Mouse (Mus musculus) forebrain, postnatal 0 days (tissue): Measurements from ENCODE around the gene Ncoa3. TPM values are rescaled to one million over a fixed set of nuclear protein-coding genes. Genes with fewer than 3 reads are reported as not detected.

Source experiments
- ATAC-seq: fragments of 200-750 bp; cut with Nextera tagmentation; 2 replicates; pipeline ENCODE4 v1.8.0; 2017; ENCODE audit warnings: mild to moderate bottlenecking, moderate library complexity
- DNase-seq: peaks from one replicate; pipeline ENCODE4 v3.0.0-alpha.2; 2015
- H3K27ac ChIP-seq: fragments of 300-500 bp; sonication (generic); 2 replicates; pipeline ENCODE4 v1.5.1; 2014; ENCODE audit warnings: low read depth, mild to moderate bottlenecking, antibody characterized with exemption, low read length, moderate library complexity, mixed read lengths
- H3K27me3 ChIP-seq: fragments of 300-500 bp; sonication (generic); 2 replicates; pipeline ENCODE4 v1.6.1; 2014; ENCODE audit warnings: mild to moderate bottlenecking, low read length, mixed read lengths; ENCODE audit not compliant: insufficient read depth
- H3K36me3 ChIP-seq: fragments of 300-500 bp; sonication (generic); 2 replicates; pipeline ENCODE4 v1.6.1; 2014; ENCODE audit warnings: mild to moderate bottlenecking, moderate library complexity; ENCODE audit not compliant: insufficient read depth
- H3K4me1 ChIP-seq: fragments of 300-500 bp; sonication (generic); 2 replicates; pipeline ENCODE4 v1.6.1; 2014; ENCODE audit warnings: antibody characterized with exemption; ENCODE audit not compliant: insufficient read depth
- H3K4me2 ChIP-seq: fragments of 300-500 bp; sonication (generic); 2 replicates; pipeline ENCODE4 v1.6.1; 2014; ENCODE audit warnings: low read depth, mild to moderate bottlenecking, moderate library complexity
- H3K4me3 ChIP-seq: fragments of 300-500 bp; sonication (generic); 2 replicates; pipeline ENCODE4 v1.5.1; 2014; ENCODE audit warnings: low read depth, low read length, mixed read lengths
- H3K9ac ChIP-seq: fragments of 300-500 bp; sonication (generic); 2 replicates; pipeline ENCODE4 v1.6.1; 2014; ENCODE audit warnings: mild to moderate bottlenecking
- H3K9me3 ChIP-seq: fragments of 300-500 bp; sonication (generic); 2 replicates; pipeline ENCODE4 v1.6.1; 2016; ENCODE audit warnings: low read length
- CTCF ChIP-seq: sonication (generic); IDR thresholded peaks from 2 replicates; pipeline ENCODE4 v1.5.1; 2016; ENCODE audit warnings: antibody characterized with exemption, control low read depth, low read depth
- WGBS: fragments of 180-500 bp; shearing (Covaris S2); extraction: QIAGEN DNeasy Blood & Tissue Kit; methylation state at CpG from one replicate; pipeline ENCODE4 v1.1.7; 2014; 5-methylcytosine and 5-hydroxymethylcytosine counted together
- polyA plus RNA-seq: library from polyadenylated mRNA; unstranded; fragments of >200 nt; fragmentation: Nextera tagmentation; extraction: Ambion mirVana; gene quantifications from 2 replicates; pipeline ENCODE4 v1.2.1, GENCODE M21; 2015
- total RNA-seq: library from RNA; depleted of rRNA; stranded (reverse); fragments of >200 nt; gene quantifications from 2 replicates; pipeline ENCODE4 v1.2.3, GENCODE M21; 2014; rRNA removed

Ncoa3 gene
- total and polyA plus RNA-seq, 2 experiments from 2014 or later = 9.8 to 24.1 TPM

DNA sequence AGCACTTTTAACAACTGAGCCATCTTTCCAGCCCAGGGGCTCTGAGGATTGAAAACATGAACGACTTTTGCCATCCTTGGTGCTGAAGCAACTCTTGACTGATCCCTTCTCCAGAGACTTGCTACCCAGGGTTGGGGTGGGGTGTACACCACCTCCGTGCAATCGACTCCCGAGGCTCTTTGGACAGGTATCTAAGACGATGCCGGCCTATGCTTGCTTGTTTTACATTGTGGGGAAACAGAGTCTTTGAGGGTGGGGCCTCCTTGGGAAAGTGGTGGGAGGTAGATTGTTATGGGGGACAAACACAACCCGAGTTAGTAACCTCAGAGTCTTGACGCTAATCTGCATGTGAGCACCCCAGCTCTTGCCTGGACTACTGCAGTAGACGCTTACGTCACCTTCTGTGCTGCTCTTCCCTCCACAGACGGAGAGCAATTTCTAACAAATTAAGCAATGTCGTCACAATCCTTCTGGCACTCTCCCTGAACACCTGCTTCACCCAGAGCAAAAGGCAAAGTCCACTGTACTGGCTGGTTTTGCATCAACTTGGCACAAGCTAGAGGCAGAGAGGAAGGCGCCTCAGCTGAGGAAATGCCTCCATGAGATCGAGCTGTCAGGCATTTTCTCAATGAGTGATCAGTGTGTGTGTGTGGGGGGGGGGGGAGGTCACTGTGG lies 129.4 kb downstream of the Ncoa3 start:
- Histone ChIP-seq H3K27ac (no peak overlapping the region), H3K27me3 (no peaks in the 10 kb centered on the region), H3K4me2 (no peak overlapping the region), H3K9me3 (no peaks in the 10 kb centered on the region), H3K9ac (no peak overlapping the region), H3K36me3 (no peaks in the 10 kb centered on the region; the same call in 1 of the 2 replicates), H3K4me1 (no peaks in the 10 kb centered on the region), H3K4me3 (no peak overlapping the region)
- DNase-seq (no peak), ATAC-seq (no peak)
- 78% methylated on average over 14 of the region's 14 CpGs for WGBS
- no peak for TF ChIP-seq CTCF

DNA sequence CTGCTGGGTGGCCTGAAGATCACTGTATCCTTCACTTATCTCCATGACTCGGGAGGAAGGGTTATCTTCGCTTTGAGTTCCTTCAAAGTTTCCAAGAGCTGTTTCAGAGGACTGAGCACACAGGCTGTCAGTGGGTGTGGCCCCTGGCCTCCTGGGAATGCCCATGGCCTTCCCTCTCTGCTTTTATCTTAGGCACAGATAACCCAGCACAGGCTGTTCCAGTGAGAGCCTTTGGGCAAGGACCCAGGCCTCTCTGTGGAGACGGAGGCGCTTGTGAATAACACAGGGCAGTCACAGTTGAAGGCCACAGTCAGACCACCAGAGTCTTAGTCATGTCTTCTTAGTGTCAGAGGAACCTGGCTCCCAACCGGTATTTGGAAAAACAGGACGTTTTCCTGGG lies 130.3 kb downstream of the Ncoa3 start:
- Histone ChIP-seq H3K9me3 (no peaks in the 10 kb centered on the region), H3K27ac (no peak overlapping the region), H3K4me3 (no peak overlapping the region), H3K4me2 (no peak overlapping the region), H3K36me3 (no peaks in the 10 kb centered on the region; the same call in 1 of the 2 replicates), H3K27me3 (no peaks in the 10 kb centered on the region), H3K9ac (no peak overlapping the region), H3K4me1 (no peaks in the 10 kb centered on the region)
- ATAC-seq (no peak), DNase-seq (no peak)
- WGBS = 89% methylated on average over 6 of the region's 6 CpGs
- TF ChIP-seq CTCF = no peak

Other genes starting within 250 kb of the Ncoa3 start
- 51.4 and 63.5 TPM in 2 replicates for gene Zmynd8, start 93.6 kb upstream of the Ncoa3 start, total RNA-seq
- gene Zmynd8, start 93.6 kb upstream of the Ncoa3 start, polyA plus RNA-seq = 37.7 and 45.7 TPM in 2 replicates
- gene Sulf2, start 163.0 kb downstream of the Ncoa3 start, total RNA-seq = 65.6 and 95.6 TPM in 2 replicates
- gene Sulf2, start 163.0 kb downstream of the Ncoa3 start, polyA plus RNA-seq = 54.4 and 67.5 TPM in 2 replicates